Mouse (Mus musculus) heart, postnatal 0 days (tissue): ENCODE results near the gene Gm15097.
"Not testable (repeated sequence)": the region's sequence is repeated elsewhere in the genome, so short reads cannot be mapped to it uniquely, and the experiment has no call there.

Experiments
- CTCF ChIP-seq: IDR thresholded peaks from 2 replicates; pipeline ENCODE4 v1.5.1; 2016; ENCODE audit warnings: antibody characterized with exemption, control low read depth, low read depth
- EP300 ChIP-seq: IDR thresholded peaks from 2 replicates; pipeline ENCODE4 v1.6.1; 2016; ENCODE audit warnings: antibody characterized with exemption, low read depth

- not testable (repeated sequence) for TF ChIP-seq EP300, CTCF
These were observed at the start of gene Gm15097 for GRCm38 (mm10) chrX:149784173-149784572.
